Mouse (Mus musculus) E14TG2a.4 (cell line): ENCODE data around the gene Slc3a2.
A peak's percentile ranks its signal among the peaks of the same experiment; 100 is the strongest.

Experiments
- H3K27me3 ChIP-seq: 2 replicates; pipeline ENCODE4 v1.6.1; 2014; ENCODE audit warnings: low read length, control low read depth; ENCODE audit not compliant: insufficient read depth
- H3K36me3 ChIP-seq: 2 replicates; pipeline ENCODE4 v1.6.1; 2014; ENCODE audit warnings: low read length, control low read depth; ENCODE audit not compliant: insufficient read depth
- H3K4me1 ChIP-seq: replicated peaks from 2 replicates; pipeline ENCODE4 v1.6.1; 2014; ENCODE audit warnings: low read depth, low read length, control low read depth
- H3K4me3 ChIP-seq: replicated peaks from 2 replicates; pipeline ENCODE4 v1.5.1; 2014; ENCODE audit warnings: mild to moderate bottlenecking, low read length
- H3K9me3 ChIP-seq: 2 replicates; pipeline ENCODE4 v1.6.1; 2014; ENCODE audit warnings: low read length, control low read depth
- CTCF ChIP-seq: conservative IDR thresholded peaks from 2 replicates; pipeline ENCODE4 v1.5.1; 2014; ENCODE audit warnings: low read length
- NANOG ChIP-seq: IDR thresholded peaks from 2 replicates; pipeline ENCODE4 v1.6.1; 2014; ENCODE audit warnings: borderline replicate concordance, low read length, mixed read lengths
- POU5F1 ChIP-seq: IDR thresholded peaks from 2 replicates; pipeline ENCODE4 v1.6.1; 2014; ENCODE audit warnings: low read length, borderline replicate concordance

The Slc3a2 gene

DNA sequence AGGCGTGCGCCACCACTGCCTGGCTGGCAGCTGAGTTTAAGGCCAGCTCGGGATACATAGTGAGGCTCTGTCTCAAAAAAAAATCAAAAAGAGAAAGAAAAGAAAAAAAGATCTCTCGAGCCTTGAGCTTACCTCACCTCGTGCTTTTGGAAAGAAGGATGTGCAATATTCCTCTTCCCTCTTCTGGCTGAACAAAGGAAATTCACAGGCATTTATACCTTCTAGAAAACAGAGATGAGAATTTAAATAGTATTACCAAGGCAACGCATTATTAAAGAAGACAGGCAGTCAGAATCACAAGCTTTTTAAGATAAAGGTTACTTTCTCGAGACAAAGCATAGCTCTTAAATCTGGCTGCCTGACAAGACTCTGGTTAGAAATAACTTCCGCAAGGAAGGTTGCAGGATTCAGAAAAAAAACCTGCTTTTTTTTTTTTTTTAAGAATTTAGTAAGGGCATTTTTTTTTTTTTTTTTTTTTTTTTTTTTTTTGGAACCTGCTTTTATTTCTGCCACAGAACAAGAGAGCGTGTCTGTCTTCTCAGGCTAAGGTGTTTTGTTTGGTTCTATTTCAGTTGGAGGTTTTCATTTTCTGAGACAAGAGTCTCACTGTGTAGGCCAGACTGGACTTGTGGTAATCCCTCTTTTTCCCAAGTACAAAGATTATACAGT is 31.2 kb downstream of the Slc3a2 start:
- H3K27me3 ChIP-seq: no peaks in the 10 kb centered on the region
- H3K36me3 ChIP-seq: no peaks in the 10 kb centered on the region
- H3K4me3 ChIP-seq: no peak overlapping the region
- TF ChIP-seq NANOG (no peak), CTCF (no peak), POU5F1 (no peak)
- H3K4me1 ChIP-seq: peaks cover 67% of the 10 kb centered on the region
- H3K9me3 ChIP-seq: no peaks in the 10 kb centered on the region

DNA sequence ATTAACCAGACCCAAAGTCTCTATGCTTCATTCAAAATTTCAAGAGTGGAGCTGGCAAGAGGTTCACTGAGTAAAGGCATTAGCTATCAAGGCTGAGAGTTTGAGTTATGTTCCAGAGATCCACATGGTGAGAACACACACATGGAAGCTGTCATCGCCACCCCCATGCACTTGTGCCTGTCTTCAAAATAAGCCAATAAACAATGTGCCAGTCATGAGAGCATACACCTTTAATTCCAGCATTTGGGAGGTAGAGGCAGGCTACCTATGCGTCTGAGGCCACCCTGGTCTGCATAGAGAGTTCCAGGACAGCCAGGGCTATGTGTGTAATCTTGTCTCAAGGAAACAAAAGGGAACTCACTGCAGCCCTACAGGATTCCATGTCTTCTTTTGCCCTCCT is 39.5 kb downstream of the Slc3a2 start:
- Histone ChIP-seq H3K9me3 (no peaks in the 10 kb centered on the region), H3K4me1 (peaks cover 39% of the 10 kb centered on the region), H3K4me3 (no peak overlapping the region), H3K36me3 (no peaks in the 10 kb centered on the region), H3K27me3 (peaks cover 2% of the 10 kb centered on the region; the same call in 1 of the 2 replicates)
- TF ChIP-seq NANOG (no peak), CTCF (no peak), POU5F1 (no peak)

DNA sequence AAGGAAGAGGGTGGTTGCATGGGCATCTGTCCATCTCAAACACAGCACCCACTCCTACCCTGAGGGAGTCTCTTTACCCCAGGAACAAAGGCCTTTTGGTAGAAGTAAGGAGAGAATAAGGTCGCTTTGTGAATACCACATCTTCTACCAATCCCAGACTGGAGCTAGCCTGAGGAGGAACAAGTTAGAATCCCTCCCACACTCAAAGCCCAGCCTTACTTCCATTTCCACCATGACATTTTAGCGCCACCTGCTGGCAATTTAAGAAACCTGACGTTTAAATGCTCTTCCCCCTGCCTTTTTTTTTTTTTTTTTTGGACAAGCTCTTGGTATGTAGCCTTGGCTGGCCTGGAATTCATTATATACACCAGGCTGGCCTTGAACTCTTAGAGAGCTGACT is 40.2 kb downstream of the Slc3a2 start:
- Histone ChIP-seq H3K36me3 (no peaks in the 10 kb centered on the region), H3K27me3 (peaks cover 9% of the 10 kb centered on the region; the same call in 1 of the 2 replicates), H3K4me3 (no peak overlapping the region), H3K4me1 (peaks cover 45% of the 10 kb centered on the region), H3K9me3 (no peaks in the 10 kb centered on the region)
- TF ChIP-seq NANOG (no peak), CTCF (peak; percentile 92), POU5F1 (no peak)

DNA sequence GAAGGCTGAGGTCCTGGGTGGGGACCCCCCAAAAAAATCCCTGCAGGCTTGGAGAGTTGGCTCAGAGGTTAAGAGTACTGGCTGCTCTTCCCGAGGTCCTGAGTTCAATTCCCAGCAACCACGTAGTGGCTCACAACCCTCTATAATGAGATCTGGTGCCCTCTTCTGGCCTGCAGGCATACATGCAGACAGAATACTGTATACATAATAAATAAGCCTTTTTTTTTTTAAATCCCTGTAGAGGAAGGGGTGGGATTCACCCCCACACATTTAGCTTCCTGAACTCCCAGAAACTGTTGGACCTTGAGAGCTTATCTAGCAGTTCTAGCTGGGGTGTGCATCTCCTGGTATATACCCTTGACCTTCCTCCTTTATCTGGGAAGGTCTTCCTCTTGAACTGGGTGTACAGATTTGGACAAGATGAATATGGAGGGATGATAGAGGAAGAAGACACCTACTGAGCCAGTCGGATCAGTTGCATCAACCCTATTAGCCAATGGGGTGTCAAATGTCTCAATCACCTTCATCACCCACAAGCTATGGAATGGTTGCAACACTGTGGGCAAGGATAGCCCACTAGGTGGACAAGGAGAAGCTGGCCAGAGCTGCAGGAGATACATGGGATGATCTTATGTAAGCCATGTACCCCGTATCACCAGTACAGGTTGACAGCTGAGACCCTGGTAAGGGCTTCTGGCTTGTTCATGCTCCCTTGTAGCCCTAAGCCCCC is 41.4 kb downstream of the Slc3a2 start:
- no peak overlapping the region for H3K4me3 ChIP-seq
- H3K27me3 ChIP-seq: peaks cover 12% of the 10 kb centered on the region
- no peak for TF ChIP-seq POU5F1
- peak; percentile 41 for TF ChIP-seq CTCF
- peaks cover 52% of the 10 kb centered on the region for H3K4me1 ChIP-seq
- no peaks in the 10 kb centered on the region for H3K9me3 ChIP-seq
- H3K36me3 ChIP-seq: no peaks in the 10 kb centered on the region

DNA sequence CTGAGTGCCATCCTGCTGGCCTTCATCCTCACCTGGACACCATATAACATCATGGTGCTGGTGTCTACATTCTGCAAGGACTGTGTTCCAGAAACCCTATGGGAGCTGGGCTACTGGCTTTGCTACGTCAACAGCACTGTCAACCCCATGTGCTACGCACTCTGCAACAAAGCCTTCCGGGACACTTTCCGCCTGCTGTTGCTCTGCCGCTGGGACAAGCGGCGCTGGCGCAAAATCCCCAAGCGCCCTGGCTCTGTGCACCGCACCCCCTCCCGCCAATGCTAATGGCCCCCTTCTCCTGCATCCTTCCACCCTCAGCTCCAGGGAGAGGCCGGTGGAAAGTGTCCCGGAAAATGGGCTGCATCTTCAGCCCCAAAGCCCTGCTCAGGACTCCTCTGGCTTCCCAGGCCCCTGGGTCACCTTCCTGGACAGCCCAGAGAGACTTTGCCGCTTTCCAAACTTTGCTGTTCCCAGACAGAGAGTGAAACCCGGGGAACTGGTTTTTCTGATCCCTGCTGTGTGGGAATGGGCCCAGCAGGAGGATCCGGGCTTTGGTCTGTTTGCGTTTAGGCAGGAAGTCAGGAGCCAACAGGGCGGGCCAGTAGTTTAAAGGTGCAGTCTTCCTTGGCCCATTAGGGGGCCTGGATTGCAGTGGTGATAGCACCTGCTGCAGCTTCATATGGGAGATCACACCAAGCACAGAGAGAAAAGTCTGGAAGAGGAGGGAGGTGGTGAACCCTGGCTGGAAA is 44.0 kb downstream of the Slc3a2 start:
- TF ChIP-seq POU5F1 (no peak), CTCF (0 out of 2 replicates have a peak, but pooled peaks have one; percentile 8)

DNA sequence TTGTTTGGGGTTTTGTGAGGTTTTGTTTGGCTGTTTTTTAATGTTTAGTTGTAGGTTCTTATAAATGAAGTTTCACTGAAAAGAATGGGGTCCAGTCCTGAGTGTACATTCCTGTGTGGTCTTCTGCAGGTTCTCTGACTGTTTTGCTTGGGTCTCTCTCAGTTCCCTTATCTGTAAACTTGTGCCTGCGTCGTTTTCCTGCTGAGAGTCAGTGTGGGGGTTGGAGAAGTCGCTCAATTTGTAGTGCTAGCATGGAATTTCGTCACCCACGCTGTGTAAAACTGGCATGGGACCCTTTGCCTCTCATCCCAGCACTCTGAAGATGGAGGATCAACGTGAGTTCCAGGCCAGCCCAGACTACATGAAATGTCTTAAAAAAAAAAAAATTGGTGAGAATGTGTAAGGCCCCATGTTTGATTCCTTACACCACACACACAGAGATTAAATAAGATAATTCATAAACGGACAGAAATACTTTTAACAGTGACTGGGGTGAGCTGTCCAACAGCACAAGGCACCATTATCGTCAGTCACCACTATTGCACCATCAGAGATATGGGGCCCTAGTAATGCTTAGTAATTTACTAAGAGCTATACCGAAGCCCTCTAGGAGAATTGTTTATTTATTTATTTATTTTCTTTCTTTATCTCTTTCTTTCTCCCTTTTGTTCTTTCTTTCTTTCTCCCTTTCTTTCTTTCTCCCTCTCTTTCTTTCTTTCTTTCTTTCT is 49.7 kb downstream of the Slc3a2 start:
- Histone ChIP-seq H3K9me3 (no peaks in the 10 kb centered on the region), H3K36me3 (no peaks in the 10 kb centered on the region), H3K4me1 (peaks cover 12% of the 10 kb centered on the region), H3K27me3 (peaks cover 15% of the 10 kb centered on the region), H3K4me3 (no peak overlapping the region)
- TF ChIP-seq CTCF (no peak), POU5F1 (no peak), NANOG (no peak)

More for the DNA sequence above, 44.0 kb downstream of the Slc3a2 start:
- Histone ChIP-seq H3K27me3 (peaks cover 18% of the 10 kb centered on the region), H3K9me3 (no peaks in the 10 kb centered on the region), H3K4me1 (peaks cover 52% of the 10 kb centered on the region), H3K4me3 (peak overlapping the region; percentile 69), H3K36me3 (no peaks in the 10 kb centered on the region)

DNA sequence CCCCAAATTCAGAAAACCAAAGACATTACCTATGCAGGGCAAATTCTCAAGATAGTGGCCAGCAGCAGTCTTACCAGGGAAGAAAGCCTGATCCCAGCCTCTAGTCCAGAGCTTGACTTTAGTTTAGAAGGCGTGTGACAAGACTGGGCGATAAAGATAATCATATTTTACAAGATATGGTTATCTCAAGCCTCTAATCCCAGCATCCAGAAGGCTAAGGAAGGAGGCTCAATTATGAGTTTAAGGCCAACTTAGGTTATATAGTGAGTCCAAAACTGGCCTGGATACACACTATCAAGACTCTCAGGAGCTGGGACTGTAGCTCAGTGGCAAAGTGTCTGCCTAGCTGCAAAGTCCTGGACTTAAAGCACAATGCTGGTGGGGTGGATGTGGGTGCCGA is 50.3 kb downstream of the Slc3a2 start:
- TF ChIP-seq NANOG (no peak), POU5F1 (no peak), CTCF (no peak)
- Histone ChIP-seq H3K4me1 (peaks cover 6% of the 10 kb centered on the region), H3K36me3 (no peaks in the 10 kb centered on the region), H3K4me3 (no peak overlapping the region), H3K27me3 (peaks cover 8% of the 10 kb centered on the region; the same call in 1 of the 2 replicates), H3K9me3 (no peaks in the 10 kb centered on the region)

DNA sequence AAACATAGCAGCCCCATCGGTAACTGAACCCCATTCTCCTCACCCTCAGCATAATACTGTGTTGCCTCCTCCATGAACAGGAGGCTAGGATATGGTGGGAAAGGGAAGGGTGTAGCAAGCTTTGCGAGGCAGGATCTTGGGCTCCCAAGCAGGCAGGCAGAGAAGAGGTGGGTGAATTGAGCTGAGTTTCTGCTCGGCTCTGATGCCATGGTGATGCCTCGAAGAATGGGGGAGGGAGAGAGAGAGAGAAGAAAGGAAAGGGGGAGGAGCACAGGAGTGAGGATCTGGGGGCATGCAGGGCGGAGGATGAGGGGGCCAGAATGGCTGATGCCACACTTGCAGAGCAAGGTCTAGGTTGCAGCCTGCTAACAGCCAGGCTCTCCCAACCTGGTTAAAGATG is 57.4 kb downstream of the Slc3a2 start:
- no peak for TF ChIP-seq POU5F1
- TF ChIP-seq CTCF: no peak
- no peak for TF ChIP-seq NANOG
- H3K36me3 ChIP-seq: no peaks in the 10 kb centered on the region
- H3K4me3 ChIP-seq: no peak overlapping the region
- no peaks in the 10 kb centered on the region for H3K9me3 ChIP-seq
- peaks cover 31% of the 10 kb centered on the region for H3K4me1 ChIP-seq
- peaks cover 51% of the 10 kb centered on the region for H3K27me3 ChIP-seq
